Mouse (Mus musculus): ENCODE data around the gene Snap47.

DNA sequence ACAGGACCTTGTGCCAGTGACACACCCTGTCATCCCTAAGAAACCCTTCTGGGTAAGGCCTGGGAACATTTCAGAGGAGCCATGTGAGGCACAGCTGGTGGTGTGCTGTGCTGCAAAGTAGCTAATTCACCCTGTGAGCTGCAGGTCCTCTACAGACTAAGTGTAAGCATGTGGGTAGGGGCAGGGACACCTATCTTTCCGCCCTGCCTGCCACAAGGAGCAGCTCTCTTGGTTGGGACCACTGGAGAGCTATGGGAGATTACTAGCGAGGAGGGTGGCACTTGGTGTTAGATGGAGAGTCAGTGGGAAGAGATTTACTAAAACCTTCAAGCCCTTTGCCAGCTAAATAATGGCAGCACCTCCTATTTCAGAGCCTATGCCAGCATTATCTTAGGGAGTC, 5.9 kb upstream of the Snap47 start:
- TF ChIP-seq CTCF (IDR thresholded peaks at IDR 0.05; ENCODE audit: low read depth, low read length) (no peak), GATA1 (IDR thresholded peaks at IDR 0.05; ENCODE audit: borderline replicate concordance, low read length) (no peak), POLR2AphosphoS5 (IDR thresholded peaks at IDR 0.05; ENCODE audit: insufficient replicate concordance, low read depth, low read length) (no peak), TAL1 (conservative IDR thresholded peaks at IDR 0.05; ENCODE audit: low read depth, low read length) (no peak), GATA2 (IDR thresholded peaks at IDR 0.05; ENCODE audit: borderline replicate concordance, low read depth, low read length) (no peak)
